Mouse (Mus musculus): ENCODE results near the gene Peg12. TPM values are rescaled to one million over a fixed set of nuclear protein-coding genes. Genes with fewer than 3 reads are reported as not detected.

Gene Peg12
- polyA plus RNA-seq, 1 experiment from 2014 or later: 1.3 TPM

Other genes with a start within 250 kb of the Peg12 start
- 3.9 and 5.1 TPM in 2 replicates for gene Ndn, start 117.9 kb downstream of the Peg12 start, polyA plus RNA-seq (2015; fragmentation: Nextera tagmentation; extraction: Ambion mirVana)
- gene Magel2, start 87.5 kb downstream of the Peg12 start, polyA plus RNA-seq (2015; fragmentation: Nextera tagmentation; extraction: Ambion mirVana): 0.06 and 0.12 TPM in 2 replicates
- 0.22 and 0.28 TPM in 2 replicates for gene Mkrn3, start 44.4 kb downstream of the Peg12 start, polyA plus RNA-seq (2015; fragmentation: Nextera tagmentation; extraction: Ambion mirVana)

Measured in liver, embryonic 16.5 days (tissue).